Mouse (Mus musculus) adrenal gland, adult 8-10 months (tissue): ENCODE results near the gene Pex14. TPM values are rescaled to one million over a fixed set of nuclear protein-coding genes. Genes with fewer than 3 reads are reported as not detected.

Source experiments
- DNase-seq: peaks from one replicate; pipeline ENCODE4 v3.0.0; 2022
- total RNA-seq, 4 experiments: library from RNA; stranded (reverse); gene quantifications; 2 replicates each; pipeline ENCODE4 v1.2.4; 2022

Gene Pex14
- total RNA-seq, 4 experiments from 2014 or later: 63.2 to 74.7 (median 67.3) TPM

DNA sequence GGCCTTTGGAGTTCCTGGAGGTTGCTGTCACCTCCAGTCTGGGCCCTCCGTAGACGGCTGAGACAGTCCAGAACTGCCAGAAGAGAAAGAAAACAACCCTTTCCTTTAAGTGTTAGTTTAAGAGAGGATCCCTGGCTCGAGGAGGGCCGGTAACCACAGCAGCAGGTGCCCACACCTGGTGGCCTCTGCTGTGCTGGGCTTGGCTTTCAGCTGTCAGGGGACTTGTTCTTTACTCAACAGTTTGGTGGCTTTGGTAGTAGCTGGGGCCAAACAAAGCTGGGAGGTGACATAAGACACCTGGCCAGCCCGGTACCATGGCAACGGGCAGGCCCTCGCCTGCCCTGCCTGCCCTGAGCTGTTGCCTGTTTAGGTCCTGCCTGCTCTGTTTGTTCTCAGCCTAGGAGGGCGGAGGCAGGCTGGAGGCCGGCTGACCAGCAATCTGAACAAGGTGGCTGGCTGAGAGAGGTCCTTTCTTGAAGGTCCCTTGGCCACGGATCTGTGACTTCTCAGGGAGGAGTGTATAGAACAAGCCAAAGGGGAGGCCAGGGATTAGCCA is 151.8 kb downstream of the Pex14 start:
- DNase-seq: no peak

DNA sequence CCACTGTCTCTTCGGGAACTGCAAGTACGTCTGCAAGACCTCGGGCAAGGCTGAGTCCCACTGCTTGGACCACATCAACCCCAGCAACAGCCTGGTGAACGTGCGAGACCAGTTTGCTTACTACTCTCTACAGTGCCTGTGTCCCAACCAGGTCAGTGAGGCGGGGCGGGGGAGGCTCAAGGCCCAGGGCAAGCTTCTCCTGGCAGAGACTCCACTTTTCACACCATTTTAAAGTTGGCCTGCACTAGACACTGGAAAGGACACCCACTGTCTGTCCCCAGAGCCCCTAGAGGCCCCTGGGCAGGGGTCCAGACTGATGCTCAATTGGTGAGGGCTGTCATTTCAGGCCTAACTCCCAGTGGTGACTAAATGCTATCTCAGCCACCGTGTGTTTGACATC is 153.6 kb downstream of the Pex14 start:
- no peak for DNase-seq

DNA sequence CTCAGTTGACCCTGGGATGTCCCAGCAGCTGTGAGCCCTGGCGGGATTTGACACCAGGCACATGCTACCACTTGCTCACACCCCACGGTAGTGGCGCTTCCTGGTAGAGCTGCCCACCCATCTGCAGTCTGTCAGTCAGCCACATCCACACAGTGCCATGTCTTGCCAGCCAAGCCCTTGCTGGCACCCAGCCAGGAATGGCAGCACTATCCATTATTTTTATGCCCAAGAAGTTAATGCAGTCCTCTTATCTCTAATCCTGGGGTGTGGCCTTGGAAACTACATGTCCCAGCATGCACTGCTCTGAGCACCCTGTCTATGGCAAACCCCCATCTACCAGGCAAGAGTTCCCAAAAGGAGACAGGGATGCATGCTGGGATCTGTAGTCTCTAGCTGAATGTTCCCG is 154.2 kb downstream of the Pex14 start:
- no peak for DNase-seq

DNA sequence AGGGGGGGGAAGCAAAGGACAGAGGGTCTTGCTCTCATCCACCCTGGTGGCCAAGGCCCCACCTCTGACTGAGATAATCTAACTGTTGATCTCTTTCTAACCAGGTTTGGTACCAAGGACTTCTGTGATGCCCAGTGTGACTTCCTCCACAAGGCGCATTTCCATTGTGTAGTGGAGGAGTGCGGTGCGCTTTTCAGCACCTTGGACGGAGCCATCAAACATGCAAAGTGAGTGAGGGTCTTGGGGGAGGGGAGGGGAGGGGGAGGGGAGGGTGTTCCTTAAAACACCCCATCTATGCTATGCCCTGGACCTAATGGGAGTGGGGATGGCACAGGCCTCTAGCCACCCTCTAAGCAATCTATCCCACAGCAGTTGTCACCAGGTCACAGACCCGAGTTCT is 156.6 kb downstream of the Pex14 start:
- no peak for DNase-seq

DNA sequence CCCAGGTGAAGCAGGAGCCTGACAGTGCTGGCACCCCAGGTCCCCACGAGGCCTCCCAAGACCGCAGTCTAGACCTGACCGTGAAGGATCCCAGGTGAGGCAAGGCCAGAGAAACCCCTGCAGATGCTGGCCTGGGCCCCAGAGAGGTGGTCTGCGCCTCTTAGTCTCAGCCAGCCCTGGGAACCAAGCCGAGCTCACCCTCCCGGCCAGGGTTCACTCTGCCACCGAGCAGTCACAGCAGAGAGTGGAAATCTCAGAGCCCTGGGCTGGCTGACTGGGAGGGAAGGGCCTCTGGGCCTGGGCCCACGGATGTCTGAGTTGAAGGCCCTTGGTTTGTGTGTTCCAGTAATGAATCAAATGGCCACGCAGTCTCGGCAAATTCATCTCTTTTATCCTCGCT is 158.4 kb downstream of the Pex14 start:
- DNase-seq: no peak

DNA sequence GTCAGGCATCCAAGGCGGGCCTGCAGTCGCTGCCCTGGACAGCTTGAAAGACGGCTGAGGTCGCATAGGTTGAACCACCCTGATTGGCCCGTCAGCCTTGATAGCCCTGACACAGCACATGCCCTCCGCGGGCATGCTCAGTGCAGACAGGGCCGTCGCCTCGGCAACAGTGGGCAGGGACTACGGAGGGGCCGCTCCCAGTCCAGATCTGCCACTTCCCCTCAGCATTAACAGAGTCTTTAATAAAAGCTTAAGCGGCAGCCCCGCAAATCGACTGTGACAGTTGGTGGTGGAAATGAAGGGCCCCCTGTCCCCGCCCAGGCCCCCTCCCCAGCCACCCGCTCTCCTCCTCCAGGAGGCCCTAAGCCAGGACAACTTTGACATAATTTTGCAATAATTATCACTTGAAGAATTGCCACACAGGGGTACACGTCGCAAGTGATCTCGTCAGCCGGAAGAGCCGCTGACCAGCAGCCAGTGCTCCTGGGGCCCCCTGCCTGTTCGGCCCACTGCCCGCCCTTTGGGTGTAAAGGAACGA is 158.9 kb downstream of the Pex14 start:
- DNase-seq: peak; percentile 87

DNA sequence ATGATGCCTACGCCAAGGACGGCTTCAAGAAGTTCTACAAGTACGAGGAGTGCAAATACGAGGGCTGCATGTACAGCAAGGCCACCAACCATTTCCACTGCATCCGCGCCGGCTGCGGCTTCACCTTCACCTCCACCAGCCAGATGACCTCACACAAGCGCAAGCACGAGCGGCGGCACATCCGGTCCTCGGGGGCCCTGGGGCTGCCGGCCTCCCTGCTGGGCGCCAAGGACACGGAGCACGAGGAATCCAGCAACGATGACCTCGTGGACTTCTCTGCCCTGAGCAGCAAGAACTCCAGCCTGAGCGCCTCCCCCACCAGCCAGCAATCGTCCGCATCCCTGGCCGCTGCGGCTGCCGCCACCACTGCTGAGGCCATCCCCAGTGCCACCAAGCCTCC is 161.1 kb downstream of the Pex14 start:
- peak; percentile 69 for DNase-seq

DNA sequence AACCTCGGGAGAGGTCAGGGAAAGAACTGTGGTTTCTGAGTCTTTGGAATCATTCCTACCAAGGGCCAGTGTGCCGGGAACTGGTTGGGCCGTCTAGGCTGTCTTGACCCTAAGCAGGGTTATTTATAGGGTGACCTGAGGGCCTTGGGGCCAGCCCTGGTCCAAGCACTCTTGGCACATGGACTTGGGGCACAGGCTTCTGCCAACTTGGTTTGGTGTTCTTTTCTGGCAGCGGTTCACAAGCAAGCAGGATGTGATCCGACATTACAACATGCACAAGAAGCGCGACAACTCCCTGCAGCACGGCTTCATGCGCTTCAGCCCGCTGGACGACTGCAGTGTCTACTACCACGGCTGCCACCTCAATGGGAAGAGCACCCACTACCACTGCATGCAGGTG is 162.9 kb downstream of the Pex14 start:
- no peak for DNase-seq

DNA sequence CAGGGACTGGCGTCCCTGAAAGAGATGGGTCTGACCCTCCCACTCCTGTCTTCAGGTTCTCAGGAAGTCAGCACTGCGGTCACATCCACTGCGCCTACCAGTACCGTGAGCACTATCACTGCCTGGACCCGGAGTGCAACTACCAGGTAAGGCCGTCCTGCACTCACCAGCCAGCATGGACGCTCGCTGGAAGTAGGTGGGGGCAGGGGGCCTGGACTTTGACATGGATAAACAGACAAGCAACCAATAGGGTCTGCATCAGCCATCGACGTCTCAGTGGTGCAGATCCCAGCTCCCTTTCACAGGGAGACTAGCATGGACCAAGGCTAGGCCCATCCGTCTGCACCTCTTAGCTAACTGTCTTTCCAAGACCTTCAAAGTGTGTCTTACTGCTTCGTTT is 163.6 kb downstream of the Pex14 start:
- DNase-seq: no peak

DNA sequence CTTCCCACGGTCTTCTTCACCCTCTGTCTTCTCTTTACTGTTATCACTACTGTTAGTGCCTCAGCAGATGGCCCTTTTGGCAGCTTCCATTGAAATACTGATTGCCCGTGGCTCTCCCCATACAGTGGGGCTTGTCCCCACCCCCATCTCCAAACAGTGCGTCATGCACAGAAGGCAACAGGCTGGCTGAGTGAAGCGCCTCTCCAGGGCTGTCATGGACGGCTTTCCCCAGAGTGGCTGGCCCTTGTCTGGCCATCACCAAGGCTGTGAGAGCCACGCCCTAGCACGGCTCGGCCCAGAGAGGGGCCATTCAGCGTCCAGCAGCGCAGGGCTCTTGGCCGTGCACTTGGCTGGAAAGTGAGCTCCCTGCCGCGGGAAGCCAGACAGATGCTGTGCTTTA is 164.5 kb downstream of the Pex14 start:
- DNase-seq: no peak

DNA sequence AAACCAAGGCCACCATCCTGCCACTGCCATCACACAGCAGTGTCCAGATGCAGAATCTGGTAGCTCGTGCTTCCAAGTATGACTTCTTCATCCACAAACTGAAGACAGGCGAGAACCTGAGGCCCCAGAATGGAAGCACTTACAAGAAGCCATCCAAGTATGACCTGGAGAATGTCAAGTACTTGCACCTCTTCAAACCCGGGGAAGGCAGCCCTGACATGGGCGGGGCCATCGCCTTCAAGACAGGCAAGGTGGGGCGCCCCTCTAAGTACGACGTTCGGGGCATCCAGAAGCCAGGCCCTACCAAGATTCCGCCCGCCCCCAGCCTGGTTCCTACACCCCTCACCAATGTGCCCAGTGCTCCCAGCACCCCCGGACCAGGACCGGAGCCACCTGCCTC is 166.6 kb downstream of the Pex14 start:
- no peak for DNase-seq

DNA sequence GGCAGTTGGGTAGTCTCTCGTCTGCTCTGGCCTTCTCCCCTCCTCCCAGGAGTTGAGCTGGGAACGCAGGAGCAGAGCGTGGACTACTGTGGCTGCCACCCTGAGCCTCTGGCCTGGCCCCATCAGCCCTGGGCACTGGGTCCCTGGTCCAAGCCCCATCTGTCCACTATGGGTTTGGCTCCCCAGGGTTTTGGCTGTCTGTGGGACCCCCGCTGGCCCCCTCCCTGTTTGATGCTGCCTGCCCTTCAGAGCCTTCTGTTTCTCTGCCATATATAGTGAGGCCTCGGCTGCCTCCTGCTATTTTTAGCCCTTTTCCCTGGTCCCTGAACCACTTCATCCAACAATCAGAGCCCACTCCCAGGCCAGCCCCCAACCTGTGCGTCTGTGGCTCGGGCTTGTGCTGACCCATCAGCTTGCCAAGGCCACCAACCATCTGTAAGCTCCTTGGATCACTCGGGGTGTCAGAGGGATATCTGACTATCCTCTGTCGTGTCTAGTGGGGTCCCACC is 168.9 kb downstream of the Pex14 start:
- DNase-seq: no peak

DNA sequence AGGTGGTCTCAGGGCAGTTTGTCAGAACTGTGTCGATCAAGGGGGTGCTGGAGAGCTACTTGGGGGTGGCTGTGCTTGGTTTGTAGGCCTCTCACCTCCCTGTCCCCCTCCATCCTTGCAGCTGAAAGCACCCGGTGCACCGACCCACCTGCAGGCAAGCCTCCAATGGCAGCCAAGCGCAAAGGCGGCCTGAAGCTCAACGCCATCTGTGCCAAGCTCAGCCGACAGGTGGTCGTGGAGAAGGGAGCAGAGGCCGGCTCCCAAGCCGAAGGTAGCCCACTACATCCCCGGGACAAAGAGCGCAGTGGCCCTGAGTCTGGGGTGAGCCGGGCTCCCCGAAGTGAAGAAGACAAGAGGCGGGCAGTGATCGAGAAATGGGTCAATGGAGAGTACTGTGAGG is 170.8 kb downstream of the Pex14 start:
- DNase-seq: no peak

DNA sequence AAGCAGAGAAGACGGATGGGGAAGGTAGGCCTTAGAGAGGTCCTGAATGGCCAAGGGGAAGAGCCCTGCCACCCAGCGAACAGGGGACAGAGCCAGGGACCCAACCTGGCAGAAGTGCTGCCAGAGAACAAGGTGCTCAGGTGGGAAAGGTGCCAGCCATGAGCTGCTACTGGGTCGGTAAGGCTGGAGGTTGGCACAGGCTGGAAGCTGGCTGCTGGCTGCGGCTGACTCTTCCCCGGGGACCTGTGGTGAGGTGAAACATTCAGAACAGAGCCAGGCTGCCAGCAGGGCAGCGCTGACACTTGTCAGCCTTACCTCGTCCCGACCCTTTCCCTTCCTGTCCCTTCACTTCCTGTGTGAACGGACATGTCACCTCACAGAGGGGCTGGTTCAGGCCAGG is 171.4 kb downstream of the Pex14 start:
- no peak for DNase-seq

DNA sequence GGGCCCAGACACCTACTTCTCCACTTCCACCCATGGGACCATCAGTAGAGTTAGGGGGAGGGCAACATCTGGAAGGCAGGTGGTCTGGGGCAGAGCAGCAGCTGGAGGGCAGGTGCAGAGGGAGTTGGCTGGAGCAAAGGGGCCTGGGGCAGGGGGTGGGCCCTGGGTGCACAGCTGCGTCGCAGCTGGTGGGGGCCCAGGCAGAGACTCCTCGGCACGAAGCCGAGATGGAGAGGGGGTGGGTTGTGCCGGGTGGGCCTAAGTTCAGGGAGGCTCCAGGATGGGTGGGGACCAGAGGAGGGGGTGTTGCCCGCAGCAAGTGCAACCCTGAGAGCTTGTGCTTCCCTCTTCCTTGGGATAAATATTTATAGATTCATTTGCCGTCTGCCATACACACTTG is 173.2 kb downstream of the Pex14 start:
- DNase-seq: no peak

DNA sequence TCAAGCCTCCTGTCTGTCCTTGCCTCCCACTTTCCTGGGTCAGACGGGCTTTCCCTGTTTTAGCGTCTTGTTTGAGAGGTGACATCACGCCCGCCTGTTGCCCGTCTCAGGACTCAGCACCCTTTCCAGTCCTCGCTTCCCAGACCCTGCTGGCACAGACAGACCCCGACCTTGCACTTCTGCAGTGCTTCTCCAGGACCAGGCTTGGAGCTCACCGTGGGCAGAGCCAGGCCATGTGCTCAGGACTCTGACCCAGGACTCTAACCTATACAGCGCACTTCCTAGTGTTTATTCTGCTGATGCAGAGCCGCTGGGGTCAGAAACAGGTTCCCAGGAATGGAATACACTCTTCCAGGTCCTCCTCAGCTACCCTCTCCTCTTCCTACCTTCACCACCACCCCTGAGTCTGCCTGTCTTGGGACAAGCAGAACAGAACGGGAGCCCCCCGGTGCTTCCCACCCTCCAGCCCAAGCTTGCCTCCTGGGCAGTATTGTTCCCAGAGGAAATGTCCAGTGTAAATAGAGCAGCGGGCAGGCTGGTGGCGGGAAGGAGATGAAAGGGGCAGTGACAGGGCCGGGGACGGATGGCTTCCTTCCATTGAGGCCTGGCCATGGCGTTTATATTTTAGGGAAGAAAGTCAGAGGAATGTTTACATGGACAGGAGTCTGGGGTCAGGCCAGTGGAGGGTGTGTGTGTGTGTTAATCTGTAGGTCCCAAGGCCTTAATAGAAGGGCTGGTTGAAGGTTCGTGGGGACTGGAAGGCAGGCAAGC is 173.9 kb downstream of the Pex14 start:
- no peak for DNase-seq

DNA sequence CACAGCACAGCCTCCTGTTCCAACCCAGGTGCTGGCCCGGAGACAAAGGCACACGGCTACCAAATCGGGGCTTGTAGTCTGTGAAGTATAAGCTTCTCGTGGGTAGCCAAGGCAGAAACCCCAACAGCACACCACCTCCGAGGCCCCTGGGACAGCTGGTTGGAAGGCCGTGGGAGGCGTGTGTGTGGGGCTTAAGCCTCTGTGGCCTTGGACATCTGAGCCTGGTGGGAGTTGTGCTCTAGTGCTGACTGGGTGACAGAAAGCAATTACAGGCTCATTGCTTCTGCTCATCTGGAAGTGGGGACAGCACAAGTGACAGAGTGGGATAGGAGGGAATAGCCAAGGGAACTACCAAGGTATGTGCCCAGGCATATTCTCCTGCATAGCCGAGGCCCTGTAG is 175.7 kb downstream of the Pex14 start:
- no peak for DNase-seq

DNA sequence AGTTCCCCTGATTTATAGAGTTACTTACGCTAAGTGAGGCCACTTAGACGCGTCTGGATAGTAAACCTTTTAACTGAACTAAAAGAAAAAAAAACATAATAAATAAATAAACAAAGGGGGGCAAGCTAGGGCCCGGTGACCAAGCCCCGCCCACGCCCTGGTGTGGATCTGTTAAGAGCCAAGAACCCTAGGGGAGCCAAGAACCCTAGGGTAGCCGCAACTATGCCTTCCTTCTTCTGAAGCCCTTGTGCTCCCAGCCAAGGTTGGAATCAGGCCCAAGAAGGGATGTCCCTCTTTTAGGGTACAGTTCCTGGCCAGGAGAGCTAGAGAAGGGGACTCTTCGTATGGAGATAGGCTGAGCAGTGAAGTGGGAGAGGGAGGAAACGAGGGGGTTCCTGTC is 176.3 kb downstream of the Pex14 start:
- DNase-seq: no peak

DNA sequence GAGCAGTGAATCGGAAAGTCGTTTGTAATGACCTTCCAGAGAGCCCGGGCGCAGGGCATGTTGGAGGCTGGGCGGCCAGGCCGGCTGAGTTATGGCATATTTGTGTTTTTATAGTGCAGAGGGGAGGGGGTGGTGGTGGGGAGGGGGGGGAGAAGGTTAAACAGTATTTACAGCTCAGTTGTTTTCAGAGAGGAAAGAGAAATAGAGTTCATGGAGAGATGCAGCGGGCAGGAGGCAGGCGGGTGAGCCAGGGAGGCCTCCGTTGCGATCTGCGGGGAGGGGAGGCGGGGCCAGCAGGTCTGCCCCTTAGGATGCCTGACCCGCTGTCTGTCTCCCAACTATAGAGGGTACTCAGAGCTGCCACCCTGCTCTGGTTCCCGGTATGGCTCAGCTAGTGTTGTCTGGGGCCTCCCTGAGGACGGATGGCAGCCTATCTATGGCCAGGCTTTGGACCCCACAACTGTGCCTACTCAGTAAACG is 177.4 kb downstream of the Pex14 start:
- DNase-seq: no peak

DNA sequence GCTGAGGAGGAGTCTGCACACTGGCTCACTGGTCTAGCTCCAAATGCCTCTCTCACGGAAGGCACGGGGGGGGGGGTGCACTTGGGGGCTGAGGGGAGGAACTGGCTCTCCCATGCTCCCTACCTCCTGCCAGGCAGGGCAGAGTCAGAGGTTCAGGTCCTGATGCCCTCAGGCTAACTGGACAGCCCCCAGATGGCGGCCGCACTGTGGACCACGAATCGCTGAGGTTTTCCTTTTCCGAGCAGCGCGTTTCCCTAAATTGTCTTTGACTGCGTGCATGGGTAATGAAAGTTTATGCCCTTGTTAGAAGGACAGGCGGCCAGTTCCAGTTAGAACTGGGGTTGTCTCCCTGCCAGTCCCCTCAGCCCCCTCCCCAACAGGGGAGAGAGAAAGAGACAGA is 179.1 kb downstream of the Pex14 start:
- no peak for DNase-seq

DNA sequence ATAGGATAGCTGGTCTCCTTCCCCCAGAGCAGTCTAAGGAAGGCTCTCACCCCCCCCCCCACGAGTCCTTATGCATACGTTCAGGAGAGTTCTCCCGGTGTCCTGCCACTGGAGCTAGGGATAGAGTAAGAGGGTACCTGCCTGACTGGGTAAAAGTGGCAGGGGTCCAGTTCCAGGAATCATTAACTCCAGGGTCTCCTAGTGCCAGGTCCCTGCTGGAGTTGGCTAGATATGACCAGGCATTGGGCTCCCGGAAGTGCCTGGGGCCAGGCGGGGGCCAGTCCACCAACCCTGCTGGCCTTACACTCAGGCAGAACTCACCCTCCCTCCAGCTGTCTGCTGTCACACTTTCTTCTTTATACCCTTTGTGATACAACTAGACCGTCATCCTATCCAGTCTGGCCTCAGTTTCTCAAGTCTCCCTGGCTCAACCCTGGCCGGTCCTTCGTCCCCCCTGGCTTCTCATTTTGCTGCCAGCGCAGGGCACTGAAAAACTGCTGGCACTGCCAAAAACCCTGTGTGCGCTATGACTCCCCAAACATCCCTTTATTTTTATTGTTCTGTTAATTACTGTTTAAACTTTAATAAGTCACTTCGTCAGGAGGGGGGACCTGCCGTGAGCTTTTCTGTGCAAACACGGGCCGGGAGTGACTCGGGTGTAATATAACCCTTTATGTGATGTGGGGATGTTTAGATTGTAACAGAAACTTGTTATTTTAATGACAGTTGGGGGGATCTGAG is 180.8 kb downstream of the Pex14 start:
- DNase-seq: no peak

DNA sequence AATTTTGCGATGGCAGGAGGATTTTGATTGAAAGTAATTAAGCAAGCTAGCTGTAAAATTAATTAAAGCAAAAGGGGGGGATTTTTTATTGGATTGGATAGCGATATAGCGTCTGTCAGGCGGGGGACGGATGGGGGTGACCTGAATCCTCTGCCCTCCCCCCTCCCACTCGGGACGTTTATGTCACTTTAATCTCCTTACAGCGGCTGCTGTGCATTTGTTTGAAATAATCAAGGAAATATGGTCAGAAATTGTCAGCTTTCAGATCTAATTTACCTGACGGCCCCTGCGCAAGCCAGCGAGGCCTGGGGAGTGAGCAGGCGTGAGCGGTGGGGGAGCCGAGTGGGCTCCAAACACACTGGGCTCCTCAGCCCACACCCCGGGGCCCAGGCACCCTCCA is 183.8 kb downstream of the Pex14 start:
- DNase-seq: no peak

DNA sequence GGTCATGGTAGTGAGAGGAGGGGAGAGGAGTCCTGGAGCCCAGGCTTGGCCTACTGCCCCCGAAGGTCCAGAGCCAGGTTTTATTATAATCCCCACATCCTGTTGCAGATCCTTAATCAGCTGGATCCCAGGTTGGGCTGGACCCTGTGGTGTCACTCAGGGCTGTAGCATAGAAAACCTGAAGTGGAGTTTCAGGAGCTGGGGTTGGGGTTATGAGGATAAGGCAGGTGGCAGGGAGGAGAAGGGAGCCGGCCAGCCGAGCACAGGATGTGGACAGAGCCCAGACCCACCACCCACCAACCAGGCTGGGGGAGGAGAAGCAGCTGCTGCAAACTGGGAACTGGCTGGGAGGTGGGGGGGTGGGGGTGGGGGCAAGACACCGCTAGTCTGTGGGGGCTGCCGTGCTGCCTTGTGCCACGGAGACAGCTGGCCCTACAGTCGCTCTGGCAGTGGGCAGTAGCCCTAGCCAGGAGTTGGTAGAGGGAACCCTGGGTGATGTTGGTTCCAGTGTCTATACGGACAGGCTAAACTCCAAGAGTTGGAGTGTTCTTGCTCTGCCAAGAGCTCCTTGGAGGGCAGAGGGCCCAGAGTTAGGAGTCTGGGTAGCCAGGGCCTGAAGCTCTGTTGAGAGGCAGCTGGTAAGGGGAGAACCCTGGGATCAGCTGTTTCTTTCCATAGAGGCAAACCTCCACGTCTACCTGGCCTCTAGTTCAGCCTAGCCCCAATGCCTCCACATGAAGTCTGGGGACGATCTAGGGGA is 184.6 kb downstream of the Pex14 start:
- DNase-seq: no peak
